Mouse (Mus musculus) midbrain, embryonic 15.5 days (tissue): Measurements from ENCODE around the gene Fezf2. TPM values are rescaled to one million over a fixed set of nuclear protein-coding genes. Genes with fewer than 3 reads are reported as not detected.

Source experiments
- ATAC-seq: fragments of 200-750 bp; cut with Nextera tagmentation; replicated peaks from 2 replicates; pipeline ENCODE4 v1.8.0; 2017; ENCODE audit warnings: moderate TSS enrichment
- H3K27ac ChIP-seq: fragments of 300-500 bp; sonication (generic); 2 replicates; pipeline ENCODE4 v1.5.1; 2015; ENCODE audit warnings: mild to moderate bottlenecking, inconsistent platforms
- H3K27me3 ChIP-seq: fragments of 300-500 bp; sonication (generic); replicated peaks from 2 replicates; pipeline ENCODE4 v1.6.1; 2015; ENCODE audit warnings: inconsistent platforms
- H3K36me3 ChIP-seq: fragments of 300-500 bp; sonication (generic); replicated peaks from 2 replicates; pipeline ENCODE4 v1.6.1; 2015; ENCODE audit warnings: inconsistent platforms
- H3K4me1 ChIP-seq: fragments of 300-500 bp; sonication (generic); 2 replicates; pipeline ENCODE4 v1.6.1; 2015; ENCODE audit warnings: inconsistent platforms
- H3K4me2 ChIP-seq: fragments of 300-500 bp; sonication (generic); 2 replicates; pipeline ENCODE4 v1.6.1; 2015; ENCODE audit warnings: inconsistent platforms, mild to moderate bottlenecking, moderate library complexity
- H3K4me3 ChIP-seq: fragments of 300-500 bp; sonication (generic); 2 replicates; pipeline ENCODE4 v1.5.1; 2015; ENCODE audit warnings: mild to moderate bottlenecking, inconsistent platforms
- H3K9ac ChIP-seq: fragments of 300-500 bp; sonication (generic); 2 replicates; pipeline ENCODE4 v1.6.1; 2015; ENCODE audit warnings: mild to moderate bottlenecking, inconsistent platforms
- H3K9me3 ChIP-seq: fragments of 300-500 bp; sonication (generic); 2 replicates; pipeline ENCODE4 v1.6.1; 2016; ENCODE audit warnings: inconsistent platforms
- WGBS: fragments of 180-500 bp; shearing (Covaris S2); methylation state at CpG from one replicate; pipeline ENCODE4 v1.1.7; 2015; ENCODE audit warnings: mixed read lengths; 5-methylcytosine and 5-hydroxymethylcytosine counted together
- polyA plus RNA-seq: library from polyadenylated mRNA; unstranded; fragments of >200 nt; fragmentation: Nextera tagmentation; extraction: Ambion mirVana; gene quantifications from 2 replicates; pipeline ENCODE4 v1.2.1, GENCODE M21; 2015

Gene Fezf2
- polyA plus RNA-seq, 1 experiment from 2014 or later = 4.1 TPM

DNA sequence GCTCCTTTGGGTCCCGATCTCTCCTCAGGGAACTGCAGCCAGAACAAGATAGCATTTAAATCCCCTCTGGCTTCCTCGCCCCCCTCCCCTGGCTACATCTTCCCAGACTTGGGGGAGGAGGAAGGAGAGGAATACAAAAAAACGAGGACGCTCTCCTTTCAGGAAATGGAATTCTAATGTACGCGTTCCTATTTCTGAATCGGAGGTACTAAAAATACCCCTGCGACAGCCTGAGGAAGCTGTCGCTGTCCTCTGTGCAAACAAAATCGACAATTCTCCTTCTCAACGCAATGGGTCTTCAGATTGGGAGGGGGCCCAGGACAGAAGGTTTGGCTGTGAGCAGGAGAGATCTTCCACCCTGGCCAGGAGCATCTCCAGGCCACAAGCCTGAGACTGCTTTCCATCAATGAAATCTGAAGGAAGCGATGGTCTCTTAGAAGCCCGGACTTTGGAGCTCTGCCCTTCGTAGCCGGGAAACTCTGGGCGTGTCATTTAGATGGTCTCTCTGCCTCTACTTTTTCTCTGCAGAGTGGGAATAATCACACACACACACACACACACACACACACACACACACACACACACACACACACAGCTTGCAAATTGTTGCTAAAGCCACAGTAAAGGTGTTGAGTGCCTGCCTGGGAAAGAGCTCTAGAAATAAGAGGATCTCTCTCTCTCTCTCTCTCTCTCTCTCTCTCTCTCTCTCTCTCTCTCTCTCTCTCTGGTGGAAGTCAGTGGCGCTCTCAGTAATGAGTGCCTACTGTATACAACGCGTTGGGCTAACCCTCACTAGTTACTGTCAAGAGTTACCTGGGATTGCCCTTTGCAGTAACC is 7.5 kb downstream of the Fezf2 start:
- no peak for ATAC-seq
- Histone ChIP-seq H3K4me3 (no peak overlapping the region), H3K4me2 (no peak overlapping the region), H3K27ac (no peak overlapping the region), H3K36me3 (no peaks in the 10 kb centered on the region), H3K9me3 (no peaks in the 10 kb centered on the region), H3K9ac (no peak overlapping the region), H3K4me1 (peaks cover 19% of the 10 kb centered on the region), H3K27me3 (peaks cover 77% of the 10 kb centered on the region)
- under 1% methylated on average over 19 of the region's 19 CpGs for WGBS

DNA sequence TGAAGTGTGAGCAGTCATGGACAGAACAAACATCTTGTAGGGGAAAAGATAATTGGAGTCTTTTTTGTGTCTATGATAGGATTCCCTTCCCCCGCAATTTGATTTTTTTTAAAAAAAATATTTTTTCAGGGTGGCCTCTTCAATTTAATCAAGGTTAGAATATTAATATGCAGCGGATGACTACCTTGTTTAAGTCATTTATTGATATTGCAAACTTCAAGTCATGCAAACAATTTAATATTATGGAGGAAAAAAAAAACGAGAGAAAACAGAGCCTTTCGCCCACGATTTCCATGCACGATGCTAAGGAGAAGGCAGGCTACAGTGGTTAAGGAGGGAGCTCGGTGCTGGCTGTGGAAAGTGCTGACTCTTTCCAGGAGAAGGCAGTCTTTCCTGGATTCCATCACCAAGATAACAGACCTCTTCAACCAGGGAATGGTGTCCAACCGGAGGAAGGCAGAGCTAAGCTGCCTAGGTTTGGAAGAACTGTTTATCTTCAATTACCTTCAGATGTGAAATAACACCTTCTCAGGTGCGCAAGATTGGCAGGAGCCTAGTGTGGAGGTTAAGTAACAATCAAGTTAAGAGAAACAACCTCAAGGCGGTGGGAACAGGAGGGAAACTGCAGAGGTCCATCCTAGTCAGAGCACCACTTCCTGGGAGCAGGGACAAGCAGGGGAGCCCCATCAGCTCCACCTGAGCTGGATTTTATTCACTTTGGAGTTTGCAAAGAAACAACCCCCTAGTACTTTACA is 9.0 kb downstream of the Fezf2 start:
- Histone ChIP-seq H3K4me1 (peaks cover 8% of the 10 kb centered on the region; the same call in 1 of the 2 replicates), H3K4me3 (no peak overlapping the region), H3K27ac (no peak overlapping the region), H3K27me3 (peaks cover 77% of the 10 kb centered on the region), H3K9ac (no peak overlapping the region), H3K36me3 (no peaks in the 10 kb centered on the region), H3K4me2 (no peak overlapping the region), H3K9me3 (no peaks in the 10 kb centered on the region)
- 2% methylated on average over 10 of the region's 10 CpGs for WGBS
- no peak for ATAC-seq

DNA sequence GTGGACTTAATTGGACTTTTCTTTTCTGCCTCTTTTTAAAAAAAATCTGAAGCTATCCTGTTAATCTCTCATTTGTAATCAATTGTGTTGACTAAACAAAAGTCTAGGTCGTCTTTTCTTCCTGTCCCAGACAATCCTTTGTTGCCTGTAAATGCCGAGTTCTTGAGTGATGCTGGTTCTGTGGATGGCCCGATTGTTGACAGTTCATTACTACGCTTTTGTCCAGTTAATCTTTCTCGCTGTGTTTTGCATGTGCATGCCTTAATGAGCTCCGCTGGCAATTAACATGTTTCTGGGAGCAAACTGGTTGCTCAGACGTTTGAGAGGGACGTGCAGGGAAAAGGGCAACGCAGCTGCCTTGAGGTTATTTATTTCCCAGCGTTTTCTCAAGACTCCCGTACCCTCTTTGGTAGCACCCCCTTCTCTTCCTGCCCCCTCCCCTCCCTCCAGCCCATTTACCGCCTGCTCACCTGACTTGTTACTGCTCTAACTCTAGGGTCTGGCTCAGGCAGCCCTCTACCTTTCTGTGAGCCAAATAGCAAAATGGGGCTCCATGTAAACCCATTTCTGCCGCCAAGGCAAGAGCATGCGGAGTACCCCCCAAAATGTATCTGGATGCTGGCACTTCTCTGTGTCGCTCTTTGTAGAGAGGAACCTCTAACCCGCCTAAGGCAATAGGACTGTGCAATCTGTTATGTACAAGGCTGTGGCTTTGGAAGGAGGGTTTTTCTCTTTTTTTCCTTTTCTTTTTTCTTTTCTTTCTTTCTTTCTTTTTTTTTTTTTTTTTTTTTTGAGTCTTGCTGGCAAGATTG is 9.8 kb downstream of the Fezf2 start:
- peaks cover 8% of the 10 kb centered on the region; the same call in 1 of the 2 replicates for H3K4me1 ChIP-seq
- no peak overlapping the region for H3K4me2 ChIP-seq
- H3K9ac ChIP-seq = no peak overlapping the region
- no peak overlapping the region for H3K4me3 ChIP-seq
- peaks cover 76% of the 10 kb centered on the region for H3K27me3 ChIP-seq
- WGBS = under 1% methylated on average over 16 of the region's 16 CpGs
- no peaks in the 10 kb centered on the region for H3K9me3 ChIP-seq
- H3K27ac ChIP-seq = no peak overlapping the region
- peak; percentile 22; the same call in 1 of the 2 replicates for ATAC-seq
- H3K36me3 ChIP-seq = no peaks in the 10 kb centered on the region

DNA sequence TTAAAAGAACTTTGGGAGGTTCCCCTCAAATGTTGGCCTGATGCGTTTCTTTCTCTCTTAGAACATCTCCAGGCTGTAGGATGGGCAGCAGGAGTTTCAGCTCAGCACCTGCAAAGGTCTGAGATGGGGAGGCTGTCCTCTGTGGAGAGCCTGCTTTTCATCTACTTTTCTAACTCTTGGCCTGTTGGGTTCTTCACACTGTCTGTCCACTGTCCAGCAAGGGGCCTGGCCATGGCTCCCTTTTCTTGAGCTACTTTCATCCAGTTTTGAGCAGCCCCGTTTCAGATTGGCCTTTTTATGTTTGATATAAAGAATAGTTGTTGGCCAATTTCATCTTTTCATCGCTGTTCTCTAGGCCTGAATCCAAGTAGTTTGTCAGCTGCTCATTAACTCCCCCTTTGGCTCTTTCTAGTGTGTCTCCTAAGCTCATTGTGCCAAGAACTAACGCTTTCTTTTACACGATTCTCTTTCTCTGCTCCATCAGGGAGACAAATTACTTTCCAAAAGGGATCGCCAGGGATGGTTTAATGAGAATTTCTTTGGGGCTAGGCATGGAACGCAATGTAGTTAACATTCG is 10.5 kb downstream of the Fezf2 start:
- H3K4me3 ChIP-seq = no peak overlapping the region
- ATAC-seq = no peak
- H3K36me3 ChIP-seq = no peaks in the 10 kb centered on the region
- peaks cover 8% of the 10 kb centered on the region; the same call in 1 of the 2 replicates for H3K4me1 ChIP-seq
- H3K27me3 ChIP-seq = peaks cover 78% of the 10 kb centered on the region
- no peaks in the 10 kb centered on the region for H3K9me3 ChIP-seq
- 4% methylated on average over 8 of the region's 8 CpGs for WGBS
- no peak overlapping the region for H3K27ac ChIP-seq
- H3K9ac ChIP-seq = no peak overlapping the region
- no peak overlapping the region for H3K4me2 ChIP-seq

DNA sequence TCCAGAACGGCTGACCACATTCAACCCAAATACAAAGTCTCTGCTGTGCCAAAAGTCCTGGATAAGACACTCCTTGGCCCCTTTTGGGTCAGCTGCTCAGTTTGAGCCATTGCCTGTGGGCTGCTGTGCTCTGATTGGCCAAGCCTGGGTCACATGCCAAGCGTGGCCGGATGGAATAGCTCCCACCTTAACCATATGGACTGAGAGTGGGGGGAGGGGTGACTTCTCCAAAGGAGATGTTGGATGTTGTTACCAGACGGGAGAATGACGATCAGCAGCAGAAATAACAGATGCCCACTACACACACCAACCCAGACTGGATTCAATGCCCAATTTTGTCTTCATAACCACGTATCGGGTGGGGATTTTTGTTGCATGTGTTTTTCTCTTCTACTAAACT is 13.1 kb downstream of the Fezf2 start:
- Histone ChIP-seq H3K4me3 (no peak overlapping the region), H3K27me3 (peaks cover 69% of the 10 kb centered on the region), H3K27ac (no peak overlapping the region), H3K9ac (no peak overlapping the region), H3K4me2 (no peak overlapping the region), H3K4me1 (peaks cover 5% of the 10 kb centered on the region; the same call in 1 of the 2 replicates), H3K36me3 (no peaks in the 10 kb centered on the region), H3K9me3 (no peaks in the 10 kb centered on the region)
- ATAC-seq = no peak
- 52% methylated on average over 7 of the region's 7 CpGs for WGBS

DNA sequence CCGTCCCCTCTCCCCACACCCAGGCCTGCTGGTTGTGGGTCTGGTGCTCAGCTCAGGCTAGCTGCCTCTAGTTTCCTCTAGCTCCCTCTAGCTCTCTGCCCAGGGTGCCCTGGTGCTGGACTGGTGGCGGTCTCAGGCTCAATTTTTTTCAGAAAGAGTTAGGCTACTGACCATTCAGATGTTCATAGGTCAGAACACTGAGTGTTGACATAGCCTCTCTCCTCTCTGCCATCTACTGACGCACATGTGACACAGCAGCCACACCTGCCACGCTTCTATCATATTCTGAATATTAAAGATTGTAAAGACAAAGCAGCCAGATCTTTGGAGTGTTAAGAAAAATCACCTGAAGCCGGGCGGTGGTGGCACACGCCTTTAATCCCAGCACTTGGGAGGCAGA is 14.4 kb downstream of the Fezf2 start:
- no peak for ATAC-seq
- Histone ChIP-seq H3K4me3 (no peak overlapping the region), H3K4me2 (no peak overlapping the region), H3K36me3 (no peaks in the 10 kb centered on the region), H3K9me3 (no peaks in the 10 kb centered on the region), H3K9ac (no peak overlapping the region), H3K4me1 (peaks cover 5% of the 10 kb centered on the region; the same call in 1 of the 2 replicates), H3K27ac (no peak overlapping the region), H3K27me3 (peaks cover 59% of the 10 kb centered on the region)
- 87% methylated on average over 7 of the region's 7 CpGs for WGBS

DNA sequence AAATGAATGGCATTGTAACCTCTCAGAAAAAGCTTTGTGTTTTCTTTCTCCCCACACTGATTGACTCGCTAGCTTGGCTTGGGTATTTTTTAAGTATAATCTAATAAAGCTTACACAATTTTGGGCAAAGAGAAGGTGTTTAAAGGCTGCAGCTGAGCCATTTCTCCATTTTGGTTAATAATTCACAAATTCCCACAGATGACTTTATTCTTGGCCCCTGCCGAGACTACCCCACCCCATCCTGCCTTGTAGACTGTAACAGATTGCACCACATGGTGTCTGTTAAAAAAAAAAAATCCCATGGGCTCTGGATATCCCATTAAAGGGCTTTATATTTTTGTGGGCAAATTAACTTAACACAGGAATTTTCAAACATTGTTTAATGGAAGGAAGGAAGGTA is 44.9 kb downstream of the Fezf2 start:
- H3K4me3 ChIP-seq = no peak overlapping the region
- no peak for ATAC-seq
- H3K9ac ChIP-seq = no peak overlapping the region
- WGBS = 57% methylated on average over 2 of the region's 2 CpGs
- H3K27me3 ChIP-seq = no peaks in the 10 kb centered on the region; the same call in 1 of the 2 replicates
- H3K4me1 ChIP-seq = no peaks in the 10 kb centered on the region
- no peaks in the 10 kb centered on the region for H3K36me3 ChIP-seq
- H3K9me3 ChIP-seq = no peaks in the 10 kb centered on the region
- no peak overlapping the region for H3K27ac ChIP-seq
- no peak overlapping the region for H3K4me2 ChIP-seq

DNA sequence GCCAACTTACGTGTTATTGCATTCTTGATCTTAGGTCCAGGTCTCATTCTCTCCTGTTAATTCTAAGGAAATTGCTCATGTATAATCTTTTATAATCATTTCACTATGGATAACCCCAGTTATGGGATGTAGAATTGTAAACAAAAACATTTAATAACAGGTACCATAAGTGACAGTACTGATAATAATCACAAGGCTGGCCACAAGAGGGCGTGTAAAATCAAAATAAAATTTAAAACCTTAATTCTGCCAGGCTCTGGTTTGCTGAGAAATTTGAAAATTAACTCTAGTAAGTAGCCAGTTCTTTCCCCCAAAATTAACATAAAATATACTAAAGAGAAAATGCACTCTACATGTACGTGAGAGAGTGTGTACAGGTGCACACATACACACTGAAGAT is 47.3 kb downstream of the Fezf2 start:
- Histone ChIP-seq H3K36me3 (no peaks in the 10 kb centered on the region), H3K9me3 (no peaks in the 10 kb centered on the region), H3K9ac (no peak overlapping the region), H3K4me1 (no peaks in the 10 kb centered on the region), H3K27me3 (no peaks in the 10 kb centered on the region; the same call in 1 of the 2 replicates), H3K4me3 (no peak overlapping the region), H3K27ac (no peak overlapping the region), H3K4me2 (no peak overlapping the region)
- ATAC-seq = peak; percentile 24; the same call in 1 of the 2 replicates
- WGBS = 66% methylated on average over 3 of the region's 3 CpGs

DNA sequence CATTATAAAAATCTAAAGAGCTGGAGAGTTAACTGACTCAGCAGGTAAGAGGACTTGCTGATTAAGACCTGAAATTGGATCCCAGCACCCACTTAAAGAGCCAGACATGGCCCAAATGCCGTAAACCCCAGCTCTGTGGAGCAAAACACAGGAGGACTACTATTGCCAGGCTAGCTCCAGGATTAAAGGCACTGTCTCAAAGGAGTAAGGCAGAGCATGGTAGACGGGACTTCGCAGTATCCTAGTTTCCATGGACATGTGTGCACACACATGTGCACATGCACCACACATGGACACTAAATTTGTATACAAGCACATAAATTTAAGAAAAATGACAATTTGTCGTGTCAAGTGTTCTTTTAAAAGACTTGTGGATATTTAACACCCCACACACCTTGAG is 47.7 kb downstream of the Fezf2 start:
- no peak overlapping the region for H3K9ac ChIP-seq
- H3K27ac ChIP-seq = no peak overlapping the region
- H3K4me1 ChIP-seq = no peaks in the 10 kb centered on the region
- H3K27me3 ChIP-seq = no peaks in the 10 kb centered on the region; the same call in 1 of the 2 replicates
- no peak overlapping the region for H3K4me2 ChIP-seq
- ATAC-seq = peak; percentile 63; the same call in 1 of the 2 replicates
- no peaks in the 10 kb centered on the region for H3K9me3 ChIP-seq
- 75% methylated on average over 4 of the region's 4 CpGs for WGBS
- H3K36me3 ChIP-seq = no peaks in the 10 kb centered on the region
- no peak overlapping the region for H3K4me3 ChIP-seq

DNA sequence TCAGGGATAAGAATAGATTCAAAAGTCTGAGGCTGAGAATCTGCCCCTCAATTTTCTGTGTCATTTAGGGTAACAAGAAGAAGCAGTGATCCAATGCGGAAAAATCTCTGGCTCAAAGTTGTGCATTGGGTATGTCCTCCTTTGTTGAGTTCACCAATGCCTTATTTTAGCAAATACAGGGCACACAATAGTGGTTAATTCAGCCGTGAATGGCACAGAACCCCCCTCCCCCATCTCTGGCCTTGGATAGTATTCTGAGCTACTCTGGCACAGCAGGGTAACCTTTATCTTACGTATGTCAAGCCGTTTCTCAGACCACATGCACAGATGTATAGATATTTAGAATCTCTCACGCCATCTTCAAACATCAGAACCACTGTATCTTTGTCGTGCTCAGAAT is 48.3 kb downstream of the Fezf2 start:
- no peaks in the 10 kb centered on the region for H3K9me3 ChIP-seq
- H3K27me3 ChIP-seq = no peaks in the 10 kb centered on the region; the same call in 1 of the 2 replicates
- H3K4me2 ChIP-seq = no peak overlapping the region
- H3K36me3 ChIP-seq = no peaks in the 10 kb centered on the region
- no peak overlapping the region for H3K9ac ChIP-seq
- H3K4me3 ChIP-seq = no peak overlapping the region
- ATAC-seq = no peak
- 30% methylated on average over 6 of the region's 6 CpGs for WGBS
- H3K4me1 ChIP-seq = no peaks in the 10 kb centered on the region
- no peak overlapping the region for H3K27ac ChIP-seq

DNA sequence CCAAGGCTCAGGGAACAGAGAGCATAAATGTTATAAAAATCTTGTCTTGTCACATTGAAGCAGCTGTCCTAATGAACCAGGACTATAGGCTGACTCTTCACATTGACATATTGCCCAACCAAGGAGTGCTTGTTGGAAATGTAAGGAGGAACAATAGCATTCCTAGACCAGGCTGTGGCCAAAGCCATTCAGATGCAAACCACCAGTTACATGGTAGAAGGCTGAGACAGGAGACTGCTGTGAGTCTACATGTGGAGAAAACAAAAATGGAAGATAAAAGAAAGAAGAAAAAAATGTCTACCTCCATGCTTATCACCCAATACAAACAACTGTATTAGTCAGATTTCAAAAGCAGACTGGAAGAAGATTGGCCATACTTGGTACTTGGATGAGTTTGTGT is 48.8 kb downstream of the Fezf2 start:
- Histone ChIP-seq H3K9ac (no peak overlapping the region), H3K27me3 (no peaks in the 10 kb centered on the region; the same call in 1 of the 2 replicates), H3K36me3 (no peaks in the 10 kb centered on the region), H3K27ac (no peak overlapping the region), H3K4me3 (no peak overlapping the region), H3K9me3 (no peaks in the 10 kb centered on the region), H3K4me2 (no peak overlapping the region), H3K4me1 (no peaks in the 10 kb centered on the region)
- ATAC-seq = no peak

DNA sequence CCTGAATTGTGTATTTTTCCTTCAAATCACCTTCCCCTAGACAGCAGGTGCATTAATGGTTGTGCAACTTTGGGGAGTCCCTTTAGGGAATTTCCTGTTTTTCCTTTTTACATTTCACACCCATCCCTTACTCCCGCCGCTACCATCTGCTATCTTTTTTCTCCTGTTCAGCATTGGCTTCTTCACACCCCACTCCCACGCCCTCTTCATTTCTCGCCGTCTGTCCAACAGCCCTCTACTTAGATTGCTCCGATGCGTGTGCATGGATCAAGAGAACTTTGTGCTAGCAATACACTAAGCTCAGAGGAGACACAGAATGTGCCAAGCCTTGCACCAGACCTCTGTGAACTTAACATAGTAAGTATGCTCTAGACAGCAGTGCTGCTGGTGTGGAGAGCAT is 51.6 kb downstream of the Fezf2 start:
- no peaks in the 10 kb centered on the region for H3K4me1 ChIP-seq
- H3K27ac ChIP-seq = no peak overlapping the region
- 87% methylated on average over 7 of the region's 7 CpGs for WGBS
- no peaks in the 10 kb centered on the region for H3K9me3 ChIP-seq
- no peaks in the 10 kb centered on the region for H3K36me3 ChIP-seq
- H3K27me3 ChIP-seq = no peaks in the 10 kb centered on the region; the same call in 1 of the 2 replicates
- no peak overlapping the region for H3K9ac ChIP-seq
- H3K4me3 ChIP-seq = no peak overlapping the region
- no peak overlapping the region for H3K4me2 ChIP-seq
- ATAC-seq = no peak
